Mouse (Mus musculus) T-cell, adult 2 months (primary cell): ENCODE measurements around the gene Zbtb16.

Experiments used
- DNase-seq: peaks from one replicate; pipeline ENCODE4 v3.0.0; 2022; ENCODE audit warnings: low spot score

Gene Zbtb16

DNA sequence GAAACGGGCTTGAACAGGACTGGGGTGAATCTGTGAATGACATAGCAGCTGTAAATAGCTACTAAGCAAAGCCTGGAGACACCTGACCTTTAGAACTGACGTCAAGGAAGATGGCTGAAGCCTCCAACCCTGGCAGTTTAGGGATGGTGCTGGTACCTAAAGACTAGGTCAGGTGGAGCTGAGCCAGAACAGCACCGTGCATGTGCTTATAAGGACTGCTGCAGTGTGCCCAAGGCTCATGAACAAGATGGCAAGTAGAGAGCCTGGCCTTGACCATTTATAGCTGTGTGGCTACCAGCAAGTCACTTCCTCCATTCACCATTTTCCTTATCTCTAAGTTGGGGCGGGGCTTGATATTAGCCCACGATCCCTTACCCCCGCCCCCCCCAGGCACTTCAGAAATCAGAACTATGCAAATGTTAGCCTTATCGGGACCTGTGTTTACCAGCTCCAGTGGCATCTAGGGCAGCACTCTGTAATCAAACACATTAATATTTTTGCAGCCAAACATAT is 9.6 kb downstream of the Zbtb16 start:
- no peak for DNase-seq

DNA sequence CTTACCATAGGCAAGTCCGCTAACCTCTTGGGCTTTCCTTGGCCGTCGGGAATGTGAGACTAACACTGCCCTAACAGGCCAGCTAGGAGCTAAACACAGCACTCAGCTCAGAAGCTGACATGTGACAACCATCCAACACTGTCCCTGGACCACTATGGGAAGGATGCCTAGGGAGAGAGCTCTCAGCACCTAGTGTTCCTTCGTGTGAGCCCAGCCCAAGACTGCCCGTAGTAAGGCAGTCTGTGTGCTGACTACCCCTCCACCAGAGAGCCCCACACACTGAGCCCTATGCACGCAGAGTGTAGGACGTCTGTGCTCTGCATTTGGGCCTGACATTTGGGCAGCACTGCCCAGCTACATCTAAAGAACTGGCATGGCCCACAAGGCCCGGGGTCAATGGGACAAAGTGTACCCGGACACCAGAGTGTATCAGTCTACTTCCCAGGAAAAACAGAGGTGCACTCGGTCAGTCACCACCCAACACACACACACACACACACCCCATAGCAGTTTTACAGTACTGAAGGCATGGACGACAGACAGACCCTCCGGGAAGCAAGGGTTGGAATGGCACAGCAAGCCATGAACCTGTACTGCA is 11.4 kb downstream of the Zbtb16 start:
- no peak for DNase-seq

DNA sequence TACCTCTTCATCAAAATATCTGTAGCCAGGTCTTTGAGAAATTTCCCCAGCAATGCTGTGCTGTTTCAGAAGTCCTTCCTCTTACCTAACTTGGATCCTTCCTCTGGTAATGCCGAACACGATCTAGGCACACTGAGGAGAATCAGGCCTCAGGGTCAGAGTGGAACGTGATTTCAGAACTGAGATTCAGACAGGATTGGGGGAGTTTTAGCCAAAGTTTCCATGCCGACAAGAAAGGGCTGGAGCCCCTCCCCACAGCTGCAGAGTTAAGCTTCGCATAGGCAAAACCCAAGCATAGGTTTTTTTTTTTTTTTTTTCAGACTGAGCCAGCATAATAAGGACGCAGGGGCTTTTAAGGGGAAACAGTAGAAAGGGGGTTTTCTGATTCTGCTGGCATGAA is 12.2 kb downstream of the Zbtb16 start:
- no peak for DNase-seq

DNA sequence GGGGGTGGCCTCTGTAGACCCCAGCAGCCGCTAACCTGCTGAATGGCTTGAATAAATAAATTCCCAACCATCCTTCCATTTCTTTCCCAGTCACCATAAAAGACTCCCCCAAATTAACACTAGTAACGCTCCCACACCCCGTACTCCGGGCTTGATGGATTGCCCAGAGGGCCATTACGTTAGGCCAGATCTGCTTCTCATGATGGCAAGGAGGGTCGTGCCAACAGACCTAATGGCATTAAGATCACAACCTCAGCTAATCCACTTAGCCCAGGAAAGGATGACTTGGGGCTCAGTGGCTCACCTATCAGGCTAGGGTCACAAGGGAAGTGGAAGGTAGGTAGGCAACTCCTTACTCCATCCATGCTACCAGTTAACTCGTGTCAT is 12.7 kb downstream of the Zbtb16 start:
- DNase-seq = no peak

DNA sequence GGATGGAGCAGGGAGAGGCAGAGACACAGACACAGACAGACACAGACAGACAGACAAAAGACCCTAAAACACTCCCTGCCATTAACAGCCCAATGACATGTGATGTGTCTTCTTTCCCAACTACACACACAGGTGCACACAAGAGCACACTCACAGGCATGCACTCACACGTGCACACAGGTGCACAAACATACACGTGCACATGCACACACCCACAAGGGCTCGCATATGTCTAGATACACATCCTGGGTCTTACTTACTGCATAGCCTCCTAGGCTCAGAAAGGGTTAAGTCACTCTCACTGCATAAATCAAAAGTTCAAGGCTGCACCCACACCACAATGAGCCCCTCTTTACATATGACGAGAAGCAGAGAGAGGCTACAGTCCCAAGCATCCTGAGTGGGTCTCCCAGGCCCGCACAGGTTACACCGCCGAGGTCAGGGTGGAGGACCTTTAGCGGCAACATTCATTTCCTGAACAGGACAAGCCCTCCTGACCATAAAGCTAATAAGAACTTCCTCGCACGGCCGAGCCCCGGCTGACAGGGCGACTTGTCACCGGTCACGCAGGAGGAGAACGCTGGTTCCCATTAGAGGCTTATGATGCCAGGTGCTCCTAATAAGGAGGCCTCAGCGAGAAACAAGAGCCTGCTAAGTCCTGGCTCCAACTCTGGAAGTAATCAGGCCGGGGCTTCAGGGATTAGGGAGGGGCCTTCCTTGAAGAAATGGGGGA is 13.3 kb downstream of the Zbtb16 start:
- DNase-seq = no peak

DNA sequence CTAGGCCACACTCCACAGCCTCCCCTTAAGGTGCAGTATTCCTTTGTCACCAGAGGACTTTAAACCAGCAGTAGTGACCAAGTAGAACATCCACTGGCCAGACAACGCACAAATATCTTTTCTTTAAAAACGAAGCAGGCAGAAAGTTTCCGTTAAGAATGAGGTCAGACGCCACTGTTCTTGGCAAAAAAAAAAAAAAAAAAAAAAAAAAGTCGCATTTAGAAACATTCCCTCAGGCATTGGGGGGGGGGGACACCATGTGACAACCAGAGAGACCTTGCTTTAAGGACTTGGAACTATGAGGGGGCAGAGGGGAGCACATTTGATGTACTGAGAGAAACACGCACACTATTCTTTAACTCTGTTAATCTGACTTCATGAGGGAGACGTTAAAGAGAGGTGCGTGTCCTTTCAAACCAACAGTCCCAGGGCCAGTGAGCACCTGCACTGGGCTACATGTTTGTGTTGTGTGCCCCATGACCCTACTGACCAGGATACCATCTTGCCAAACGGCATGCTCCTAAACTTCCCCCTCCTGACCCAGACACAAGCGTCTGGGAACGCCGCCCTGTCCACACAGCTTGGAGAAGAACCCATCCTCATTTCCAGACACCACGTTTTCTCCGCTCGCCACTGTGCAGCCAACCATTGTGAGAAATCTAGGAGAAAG is 14.0 kb downstream of the Zbtb16 start:
- DNase-seq = no peak

- DNase-seq = no peak
Measured at GRCm38 (mm10) chr9:48821431-48821830, 14.6 kb downstream of the Zbtb16 start.

- DNase-seq = no peak
Measured at GRCm38 (mm10) chr9:48820791-48821190, 15.2 kb downstream of the Zbtb16 start.

DNA sequence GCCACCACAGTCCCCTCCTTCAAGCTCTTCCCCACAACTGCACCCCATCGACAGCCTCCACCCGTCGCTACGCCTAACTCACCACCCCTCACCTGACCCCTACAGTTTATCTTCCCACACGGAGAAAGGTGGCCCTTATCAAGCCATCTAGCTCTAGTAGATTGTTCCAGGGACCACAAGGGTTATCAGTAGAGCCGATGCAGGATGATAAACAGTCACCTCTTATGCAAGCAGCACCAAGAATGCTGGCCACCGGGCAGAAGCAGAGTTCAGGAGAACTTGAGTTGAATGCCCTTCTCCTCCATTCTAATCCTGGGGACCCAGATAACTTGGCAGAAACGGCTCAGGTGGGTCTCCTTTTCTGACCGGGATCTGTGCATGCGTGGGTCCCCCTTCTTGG is 16.3 kb downstream of the Zbtb16 start:
- no peak for DNase-seq

DNA sequence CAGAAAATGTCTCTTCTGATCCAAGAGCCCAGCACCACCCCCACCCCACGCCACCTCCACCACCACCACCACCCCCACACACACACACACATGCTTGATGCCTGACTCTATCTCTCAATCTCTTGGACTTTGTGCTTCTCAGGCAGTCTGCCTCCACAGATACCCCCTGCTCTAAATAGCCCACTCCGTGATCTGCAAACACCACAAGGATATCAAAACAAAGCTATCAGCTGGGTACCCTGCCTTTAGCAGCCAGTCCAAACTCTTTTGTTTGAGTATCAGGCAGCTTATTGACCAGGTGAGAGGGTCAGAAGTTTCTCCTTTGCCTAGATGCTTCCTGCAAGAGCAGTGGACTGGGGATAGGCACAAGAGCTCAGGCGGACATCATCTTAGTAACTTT is 16.9 kb downstream of the Zbtb16 start:
- DNase-seq = no peak

- DNase-seq = no peak
Measured at GRCm38 (mm10) chr9:48817907-48818306, 18.1 kb downstream of the Zbtb16 start.

DNA sequence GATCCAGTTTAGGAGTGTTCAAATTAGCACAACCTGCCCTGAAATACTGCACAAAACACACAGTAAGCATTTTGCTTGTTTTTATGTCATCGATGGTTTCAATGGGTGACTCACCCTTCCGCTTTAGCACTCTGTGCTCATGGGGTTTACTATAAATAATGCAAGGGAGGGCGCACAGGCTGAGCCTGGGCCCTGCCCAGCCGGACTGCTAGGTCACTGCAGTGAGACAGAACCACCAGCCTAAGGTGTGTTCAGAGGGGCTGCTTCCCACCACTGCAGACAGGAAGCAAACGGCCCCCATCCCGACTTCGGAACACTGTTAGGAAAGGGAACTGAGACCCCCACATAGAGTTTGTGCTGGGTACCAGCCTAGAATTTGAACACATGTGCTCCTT is 18.6 kb downstream of the Zbtb16 start:
- no peak for DNase-seq

GRCm38 (mm10) chr9:48816678-48817398 is 19.2 kb downstream of the Zbtb16 start:
- no peak for DNase-seq

GRCm38 (mm10) chr9:48816157-48816556 is 19.9 kb downstream of the Zbtb16 start:
- DNase-seq = no peak

GRCm38 (mm10) chr9:48814881-48815495 is 21.0 kb downstream of the Zbtb16 start:
- DNase-seq = no peak

DNA sequence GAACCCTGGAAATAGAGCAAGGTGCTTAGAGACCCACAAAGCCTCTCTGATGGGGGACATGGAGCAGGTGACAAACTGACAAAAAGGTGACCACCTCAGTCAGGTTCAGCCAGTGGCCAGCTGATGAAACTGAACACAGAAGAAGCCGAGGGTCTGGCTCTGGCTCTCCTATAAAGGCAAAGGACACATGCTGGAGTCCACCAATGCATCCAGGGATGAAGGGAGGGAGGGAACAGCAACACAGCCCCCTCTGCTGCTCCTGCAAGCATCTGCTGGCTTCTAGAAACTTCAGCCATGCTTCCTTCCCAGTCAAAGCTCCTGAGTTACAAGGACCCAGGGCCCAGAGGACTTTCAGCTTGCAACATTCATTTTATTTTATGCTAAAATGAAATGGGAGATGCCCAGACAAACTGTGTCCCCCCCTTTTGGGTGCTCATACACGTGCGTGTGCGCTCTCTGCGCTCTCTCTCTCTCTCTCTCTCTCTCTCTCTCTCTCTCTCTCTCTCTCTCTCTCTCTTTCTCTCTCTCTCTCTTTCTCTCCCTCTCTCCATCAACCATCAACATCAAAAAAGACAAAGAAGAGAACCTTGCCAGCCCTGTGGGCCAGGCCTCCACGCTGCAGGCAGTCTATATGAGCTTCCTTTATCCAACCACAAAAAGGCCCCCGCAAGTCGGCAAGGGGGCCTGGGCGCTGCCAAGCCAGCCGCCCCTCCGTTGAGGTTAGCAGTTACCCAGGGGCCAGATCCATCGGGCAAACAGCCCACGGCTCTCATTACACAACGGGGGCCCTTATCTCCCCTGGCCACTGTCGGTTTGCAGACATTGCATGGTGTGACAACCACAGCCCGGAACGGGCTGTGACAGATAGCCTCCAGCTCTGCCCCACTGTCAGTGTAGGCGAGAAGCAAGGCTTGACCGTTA is 21.8 kb downstream of the Zbtb16 start:
- no peak for DNase-seq

- no peak for DNase-seq
Measured at GRCm38 (mm10) chr9:48812352-48812751, 23.7 kb downstream of the Zbtb16 start.

- DNase-seq = no peak
Measured at GRCm38 (mm10) chr9:48806591-48806990, 29.4 kb downstream of the Zbtb16 start.

DNA sequence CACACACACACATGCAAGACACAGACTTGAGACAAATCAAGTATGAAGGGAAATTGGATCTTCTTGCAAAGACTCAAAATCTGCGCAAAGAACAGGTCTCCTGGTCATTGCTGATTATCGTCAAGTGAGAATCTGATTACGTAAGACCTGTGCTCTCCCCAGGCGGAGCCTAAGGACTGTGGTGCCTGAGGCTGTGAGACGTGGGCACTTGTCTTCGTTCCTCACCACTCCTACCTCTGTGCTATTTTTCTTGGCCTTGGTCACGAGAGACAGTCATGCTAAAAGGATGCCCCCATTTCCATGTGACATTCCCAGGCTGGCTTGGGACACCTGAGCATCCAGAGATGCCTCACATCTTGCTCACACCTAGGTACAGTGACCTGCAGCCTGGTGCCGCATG is 30.2 kb downstream of the Zbtb16 start:
- DNase-seq = no peak

GRCm38 (mm10) chr9:48804509-48804908 is 31.5 kb downstream of the Zbtb16 start:
- no peak for DNase-seq
